Mouse (Mus musculus): ENCODE data around the gene Npr3. TPM values are rescaled to one million over a fixed set of nuclear protein-coding genes. Genes with fewer than 3 reads are reported as not detected.

The Npr3 gene
- polyA plus RNA-seq (2015; fragmentation: Nextera tagmentation; extraction: Ambion mirVana): 5.3 and 5.6 TPM in 2 replicates

- peak within 1 kb of the TSS; percentile 55 for H3K9ac ChIP-seq
- no peaks in the 10 kb centered on the region for H3K9me3 ChIP-seq (replicated peaks)
- H3K36me3 ChIP-seq: no peaks in the 10 kb centered on the region
- peak within 1 kb of the TSS; percentile 59 for H3K4me3 ChIP-seq (replicated peaks)
- peak within 1 kb of the TSS; percentile 97 for H3K4me2 ChIP-seq (replicated peaks)
- WGBS: under 1% methylated on average over 42 of the region's 42 CpGs
- 0 out of 2 replicates have a peak, but pooled peaks have one; percentile 26 for ATAC-seq (ENCODE audit: insufficient number of reproducible peaks, low FRiP score, low TSS enrichment, low read depth)
- H3K27me3 ChIP-seq: peaks cover 34% of the 10 kb centered on the region
- H3K4me1 ChIP-seq: peaks cover 42% of the 10 kb centered on the region
- H3K27ac ChIP-seq (replicated peaks): peak within 1 kb of the TSS; percentile 81
Observed at GRCm38 (mm10) chr15:11906571-11907531, at the start of gene Npr3. Npr3 (minus strand) TSS chr15:11907287.

- no peaks in the 10 kb centered on the region for H3K27me3 ChIP-seq
- no peak overlapping the region for H3K4me2 ChIP-seq (replicated peaks)
- ATAC-seq (ENCODE audit: insufficient number of reproducible peaks, low FRiP score, low TSS enrichment, low read depth): no peak
- H3K9me3 ChIP-seq (replicated peaks): no peaks in the 10 kb centered on the region
- no peaks in the 10 kb centered on the region for H3K4me1 ChIP-seq
- 76% methylated on average over 7 of the region's 7 CpGs for WGBS
- no peak overlapping the region for H3K4me3 ChIP-seq (replicated peaks)
- H3K9ac ChIP-seq: no peak overlapping the region
- H3K36me3 ChIP-seq: no peaks in the 10 kb centered on the region
- H3K27ac ChIP-seq (replicated peaks): no peak overlapping the region
Observed at GRCm38 (mm10) chr15:11956129-11956528, 49.0 kb upstream of the Npr3 start.

- no peak for ATAC-seq (ENCODE audit: insufficient number of reproducible peaks, low FRiP score, low TSS enrichment, low read depth)
- H3K27me3 ChIP-seq: no peaks in the 10 kb centered on the region
- no peak overlapping the region for H3K27ac ChIP-seq (replicated peaks)
- H3K9ac ChIP-seq: no peak overlapping the region
- no peaks in the 10 kb centered on the region for H3K4me1 ChIP-seq
- 55% methylated on average over 4 of the region's 4 CpGs for WGBS
- H3K4me2 ChIP-seq (replicated peaks): no peak overlapping the region
- no peaks in the 10 kb centered on the region for H3K36me3 ChIP-seq
- H3K9me3 ChIP-seq (replicated peaks): no peaks in the 10 kb centered on the region
- H3K4me3 ChIP-seq (replicated peaks): no peak overlapping the region
Observed at GRCm38 (mm10) chr15:11954190-11954589, 47.1 kb upstream of the Npr3 start.

GRCm38 (mm10) chr15:11952159-11952558, 45.1 kb upstream of the Npr3 start:
- no peaks in the 10 kb centered on the region for H3K9me3 ChIP-seq (replicated peaks)
- no peaks in the 10 kb centered on the region for H3K27me3 ChIP-seq
- H3K36me3 ChIP-seq: no peaks in the 10 kb centered on the region
- no peak for ATAC-seq (ENCODE audit: insufficient number of reproducible peaks, low FRiP score, low TSS enrichment, low read depth)
- H3K9ac ChIP-seq: no peak overlapping the region
- no peaks in the 10 kb centered on the region for H3K4me1 ChIP-seq
- WGBS: 65% methylated on average over 3 of the region's 3 CpGs
- H3K4me3 ChIP-seq (replicated peaks): no peak overlapping the region
- H3K27ac ChIP-seq (replicated peaks): no peak overlapping the region
- no peak overlapping the region for H3K4me2 ChIP-seq (replicated peaks)

- Histone ChIP-seq H3K9ac (no peak overlapping the region), H3K36me3 (no peaks in the 10 kb centered on the region), H3K27me3 (no peaks in the 10 kb centered on the region), H3K9me3 (replicated peaks) (no peaks in the 10 kb centered on the region), H3K4me1 (no peaks in the 10 kb centered on the region), H3K4me3 (replicated peaks) (no peak overlapping the region), H3K4me2 (replicated peaks) (no peak overlapping the region), H3K27ac (replicated peaks) (no peak overlapping the region)
- WGBS: 96% methylated on average over 7 of the region's 7 CpGs
- no peak for ATAC-seq (ENCODE audit: insufficient number of reproducible peaks, low FRiP score, low TSS enrichment, low read depth)
Observed at GRCm38 (mm10) chr15:11951181-11951580, 44.1 kb upstream of the Npr3 start.

GRCm38 (mm10) chr15:11950144-11950543, 43.1 kb upstream of the Npr3 start:
- Histone ChIP-seq H3K4me3 (replicated peaks) (no peak overlapping the region), H3K27me3 (no peaks in the 10 kb centered on the region), H3K4me1 (no peaks in the 10 kb centered on the region), H3K36me3 (no peaks in the 10 kb centered on the region), H3K27ac (replicated peaks) (no peak overlapping the region), H3K4me2 (replicated peaks) (no peak overlapping the region), H3K9me3 (replicated peaks) (no peaks in the 10 kb centered on the region), H3K9ac (no peak overlapping the region)
- ATAC-seq (ENCODE audit: insufficient number of reproducible peaks, low FRiP score, low TSS enrichment, low read depth): peak; percentile 15; the same call in 1 of the 2 replicates
- 86% methylated on average over 10 of the region's 10 CpGs for WGBS

- Histone ChIP-seq H3K27me3 (no peaks in the 10 kb centered on the region), H3K4me3 (replicated peaks) (no peak overlapping the region), H3K27ac (replicated peaks) (no peak overlapping the region), H3K9me3 (replicated peaks) (no peaks in the 10 kb centered on the region), H3K4me2 (replicated peaks) (no peak overlapping the region), H3K36me3 (no peaks in the 10 kb centered on the region), H3K9ac (no peak overlapping the region), H3K4me1 (no peaks in the 10 kb centered on the region)
- ATAC-seq (ENCODE audit: insufficient number of reproducible peaks, low FRiP score, low TSS enrichment, low read depth): no peak
- WGBS: 90% methylated on average over 3 of the region's 3 CpGs
Observed at GRCm38 (mm10) chr15:11949490-11949889, 42.4 kb upstream of the Npr3 start.

- Histone ChIP-seq H3K27me3 (no peaks in the 10 kb centered on the region), H3K4me2 (replicated peaks) (no peak overlapping the region), H3K27ac (replicated peaks) (no peak overlapping the region), H3K4me1 (no peaks in the 10 kb centered on the region), H3K9ac (no peak overlapping the region), H3K9me3 (replicated peaks) (no peaks in the 10 kb centered on the region), H3K36me3 (no peaks in the 10 kb centered on the region), H3K4me3 (replicated peaks) (no peak overlapping the region)
- no peak for ATAC-seq (ENCODE audit: insufficient number of reproducible peaks, low FRiP score, low TSS enrichment, low read depth)
- 50% methylated on average over 5 of the region's 5 CpGs for WGBS
Observed at GRCm38 (mm10) chr15:11940855-11941254, 33.8 kb upstream of the Npr3 start.

- Histone ChIP-seq H3K27me3 (no peaks in the 10 kb centered on the region), H3K9me3 (replicated peaks) (no peaks in the 10 kb centered on the region), H3K4me3 (replicated peaks) (no peak overlapping the region), H3K4me1 (no peaks in the 10 kb centered on the region), H3K27ac (replicated peaks) (no peak overlapping the region), H3K36me3 (no peaks in the 10 kb centered on the region), H3K9ac (no peak overlapping the region), H3K4me2 (replicated peaks) (no peak overlapping the region)
- ATAC-seq (ENCODE audit: insufficient number of reproducible peaks, low FRiP score, low TSS enrichment, low read depth): no peak
- WGBS: 84% methylated on average over 3 of the region's 3 CpGs
Observed at GRCm38 (mm10) chr15:11927742-11928141, 20.7 kb upstream of the Npr3 start.

GRCm38 (mm10) chr15:11914101-11914500, 7.0 kb upstream of the Npr3 start:
- H3K4me1 ChIP-seq: no peaks in the 10 kb centered on the region
- H3K9me3 ChIP-seq (replicated peaks): no peaks in the 10 kb centered on the region
- H3K4me3 ChIP-seq (replicated peaks): no peak overlapping the region
- no peaks in the 10 kb centered on the region for H3K36me3 ChIP-seq
- ATAC-seq (ENCODE audit: insufficient number of reproducible peaks, low FRiP score, low TSS enrichment, low read depth): no peak
- no peak overlapping the region for H3K27ac ChIP-seq (replicated peaks)
- H3K4me2 ChIP-seq (replicated peaks): no peak overlapping the region
- 45% methylated on average over 9 of the region's 9 CpGs for WGBS
- no peaks in the 10 kb centered on the region for H3K27me3 ChIP-seq
- no peak overlapping the region for H3K9ac ChIP-seq

GRCm38 (mm10) chr15:11909875-11910274, 2.8 kb upstream of the Npr3 start:
- no peak overlapping the region for H3K4me3 ChIP-seq (replicated peaks)
- H3K27me3 ChIP-seq: peaks cover 9% of the 10 kb centered on the region
- no peak overlapping the region for H3K9ac ChIP-seq
- H3K27ac ChIP-seq (replicated peaks): no peak overlapping the region
- H3K4me2 ChIP-seq (replicated peaks): no peak overlapping the region
- 33% methylated on average over 6 of the region's 6 CpGs for WGBS
- ATAC-seq (ENCODE audit: insufficient number of reproducible peaks, low FRiP score, low TSS enrichment, low read depth): no peak
- H3K4me1 ChIP-seq: peaks cover 22% of the 10 kb centered on the region
- no peaks in the 10 kb centered on the region for H3K9me3 ChIP-seq (replicated peaks)
- no peaks in the 10 kb centered on the region for H3K36me3 ChIP-seq

All from embryonic facial prominence, embryonic 15.5 days (tissue).